Mouse (Mus musculus) cerebellum, adult 2 months (tissue): ENCODE measurements around the gene Rexo4. TPM values are rescaled to one million over a fixed set of nuclear protein-coding genes. Genes with fewer than 3 reads are reported as not detected.

Experiments
- DNase-seq, 2 experiments: peaks; one replicate each; pipeline ENCODE4 v3.0.0; 2021
- H3K27ac ChIP-seq: fragments of 200-500 bp; 2 replicates; pipeline ENCODE4 v1.5.1; 2012; ENCODE audit warnings: low read length, control low read depth, inconsistent platforms; ENCODE audit not compliant: insufficient read depth
- H3K27me3 ChIP-seq: fragments of 200-500 bp; 2 replicates; pipeline ENCODE4 v1.6.1; 2012; ENCODE audit warnings: inconsistent platforms, mild to moderate bottlenecking, low read length, moderate library complexity; ENCODE audit not compliant: control insufficient read depth, insufficient read depth
- H3K4me1 ChIP-seq: fragments of 200-500 bp; 2 replicates; pipeline ENCODE4 v1.6.1; 2011; ENCODE audit warnings: low read length; ENCODE audit not compliant: control insufficient read depth, insufficient read depth
- H3K4me3 ChIP-seq: fragments of 200-500 bp; replicated peaks from 2 replicates; pipeline ENCODE3; 2011; ENCODE audit warnings: mild to moderate bottlenecking, low read depth, low read length, control low read depth; ENCODE audit not compliant: insufficient read depth
- CTCF ChIP-seq: fragments of 200-500 bp; IDR thresholded peaks from 2 replicates; pipeline ENCODE4 v1.5.1; 2011; ENCODE audit warnings: low read depth, mild to moderate bottlenecking, control low read depth, low read length, moderate library complexity, borderline replicate concordance; ENCODE audit not compliant: insufficient read depth
- POLR2A ChIP-seq: fragments of 200-500 bp; IDR thresholded peaks from 2 replicates; pipeline ENCODE4 v1.6.1; 2011; ENCODE audit warnings: low read length, control low read depth, borderline replicate concordance; ENCODE audit not compliant: insufficient read depth
- WGBS: fragments of 180-500 bp; shearing (Covaris S2); methylation state at CpG from one replicate; pipeline ENCODE4 v1.1.7; 2018; 5-methylcytosine and 5-hydroxymethylcytosine counted together
- polyA plus RNA-seq: library from polyadenylated mRNA; depleted of rRNA; stranded (reverse); fragments of >200 nt; gene quantifications from 2 replicates; pipeline ENCODE4 v1.2.3, GENCODE M21; 2012

Rexo4 gene
- polyA plus RNA-seq, 1 experiment = 72.2 TPM

- DNase-seq = no peak
- Histone ChIP-seq H3K4me1 (no peaks in the 10 kb centered on the region), H3K27me3 (no peaks in the 10 kb centered on the region), H3K27ac (no peak overlapping the region), H3K4me3 (no peak overlapping the region)
- WGBS = 71% methylated on average over 2 of the region's 2 CpGs
- TF ChIP-seq POLR2A = no peak
- no peak for TF ChIP-seq CTCF
Measured at GRCm38 (mm10) chr2:26984179-26984578, 20.0 kb upstream of the Rexo4 start.

- Histone ChIP-seq H3K27me3 (no peaks in the 10 kb centered on the region), H3K4me1 (no peaks in the 10 kb centered on the region), H3K27ac (no peak overlapping the region), H3K4me3 (no peak overlapping the region)
- TF ChIP-seq CTCF = no peak
- TF ChIP-seq POLR2A = no peak
- no peak for DNase-seq
- WGBS = 63% methylated on average over 1 of the region's 1 CpGs
Measured at GRCm38 (mm10) chr2:26980361-26980760, 16.2 kb upstream of the Rexo4 start.

GRCm38 (mm10) chr2:26973960-26974359, 9.8 kb upstream of the Rexo4 start:
- TF ChIP-seq CTCF (no peak), POLR2A (no peak)
- no peaks in the 10 kb centered on the region for H3K27me3 ChIP-seq
- no peak overlapping the region for H3K4me3 ChIP-seq
- no peak overlapping the region for H3K27ac ChIP-seq
- WGBS = 37% methylated on average over 4 of the region's 4 CpGs
- DNase-seq = no peak
- H3K4me1 ChIP-seq = no peaks in the 10 kb centered on the region

- Histone ChIP-seq H3K4me3 (no peak within 1 kb of the TSS), H3K4me1 (no peaks in the 10 kb centered on the region), H3K27ac (no peak within 1 kb of the TSS), H3K27me3 (no peaks in the 10 kb centered on the region)
- TF ChIP-seq POLR2A (no peak), CTCF (no peak)
- 35% methylated on average over 3 of the region's 3 CpGs for WGBS
- DNase-seq = no peak
Measured at GRCm38 (mm10) chr2:26973116-26973515, 8.9 kb upstream of the Rexo4 start, which contains the start of gene Adamts13. TSS of gene Adamts13 (plus strand) at chr2:26973416.

GRCm38 (mm10) chr2:26967262-26967661, 3.1 kb upstream of the Rexo4 start:
- Histone ChIP-seq H3K4me3 (no peak overlapping the region), H3K27ac (no peak overlapping the region), H3K4me1 (no peaks in the 10 kb centered on the region; the same call in 1 of the 2 replicates), H3K27me3 (no peaks in the 10 kb centered on the region)
- DNase-seq = no peak
- WGBS = 70% methylated on average over 2 of the region's 2 CpGs
- TF ChIP-seq CTCF (no peak), POLR2A (no peak)

GRCm38 (mm10) chr2:26964724-26965370, 661 bp upstream of the Rexo4 start:
- 13% methylated on average over 14 of the region's 14 CpGs for WGBS
- no peak for TF ChIP-seq CTCF
- TF ChIP-seq POLR2A = no peak
- peak overlapping the region; percentile 85 for H3K4me3 ChIP-seq
- no peaks in the 10 kb centered on the region for H3K27me3 ChIP-seq
- peak overlapping the region; percentile 98 for H3K27ac ChIP-seq
- H3K4me1 ChIP-seq = peaks cover 3% of the 10 kb centered on the region; the same call in 1 of the 2 replicates
- peak in 1 of 2 experiments; percentile 26 for DNase-seq

- peaks cover 3% of the 10 kb centered on the region; the same call in 1 of the 2 replicates for H3K4me1 ChIP-seq
- no peak overlapping the region for H3K27ac ChIP-seq
- no peak overlapping the region for H3K4me3 ChIP-seq
- no peak for DNase-seq
- WGBS = 48% methylated on average over 4 of the region's 4 CpGs
- H3K27me3 ChIP-seq = no peaks in the 10 kb centered on the region
- TF ChIP-seq POLR2A (no peak), CTCF (peak; percentile 38; the same call in 1 of the 2 replicates)
Measured at GRCm38 (mm10) chr2:26960756-26961155, 3.4 kb downstream of the Rexo4 start.

- Histone ChIP-seq H3K27me3 (no peaks in the 10 kb centered on the region), H3K27ac (no peak overlapping the region), H3K4me1 (peaks cover 5% of the 10 kb centered on the region; the same call in 1 of the 2 replicates), H3K4me3 (no peak overlapping the region)
- no peak for DNase-seq
- 78% methylated on average over 2 of the region's 2 CpGs for WGBS
- TF ChIP-seq POLR2A (no peak), CTCF (no peak)
Measured at GRCm38 (mm10) chr2:26957488-26957859, 6.7 kb downstream of the Rexo4 start.
